Mouse (Mus musculus) lung, embryonic 16.5 days (tissue): Measurements from ENCODE around the gene Acsl5. TPM values are rescaled to one million over a fixed set of nuclear protein-coding genes. Genes with fewer than 3 reads are reported as not detected.

ENCODE experiments used
- ATAC-seq: fragments of 200-750 bp; cut with Nextera tagmentation; 2 replicates; pipeline ENCODE4 v1.8.0; 2017; ENCODE audit warnings: low read depth, mild to moderate bottlenecking, moderate library complexity
- H3K27ac ChIP-seq: fragments of 300-500 bp; sonication (generic); 2 replicates; pipeline ENCODE4 v1.5.1; 2014; ENCODE audit warnings: mild to moderate bottlenecking, control low read depth, low read length
- H3K27me3 ChIP-seq: fragments of 300-500 bp; sonication (generic); 2 replicates; pipeline ENCODE4 v1.6.1; 2014; ENCODE audit warnings: low read depth, low read length, mixed read lengths; ENCODE audit not compliant: control insufficient read depth, insufficient read depth
- H3K36me3 ChIP-seq: fragments of 300-500 bp; sonication (generic); 2 replicates; pipeline ENCODE4 v1.6.1; 2014; ENCODE audit warnings: low read length; ENCODE audit not compliant: control insufficient read depth, insufficient read depth
- H3K4me1 ChIP-seq: fragments of 300-500 bp; sonication (generic); replicated peaks from 2 replicates; pipeline ENCODE4 v1.6.1; 2014; ENCODE audit warnings: low read length, mixed read lengths; ENCODE audit not compliant: control insufficient read depth, insufficient read depth
- H3K4me2 ChIP-seq: fragments of 300-500 bp; sonication (generic); 2 replicates; pipeline ENCODE4 v1.6.1; 2014; ENCODE audit warnings: low read depth, low read length, control low read depth
- H3K4me3 ChIP-seq: fragments of 300-500 bp; sonication (generic); 2 replicates; pipeline ENCODE4 v1.5.1; 2014; ENCODE audit warnings: mild to moderate bottlenecking, low read length, control low read depth
- H3K9ac ChIP-seq: fragments of 300-500 bp; sonication (generic); 2 replicates; pipeline ENCODE4 v1.6.1; 2014; ENCODE audit warnings: low read length, control low read depth
- H3K9me3 ChIP-seq: fragments of 300-500 bp; sonication (generic); 2 replicates; pipeline ENCODE4 v1.6.1; 2016; ENCODE audit warnings: low read length; ENCODE audit not compliant: control insufficient read depth
- WGBS: fragments of 180-500 bp; shearing (Covaris S2); extraction: QIAGEN DNeasy Blood & Tissue Kit; methylation state at CpG from one replicate; pipeline ENCODE4 v1.1.7; 2014; 5-methylcytosine and 5-hydroxymethylcytosine counted together
- polyA plus RNA-seq: library from polyadenylated mRNA; unstranded; fragments of >200 nt; fragmentation: Nextera tagmentation; extraction: Ambion mirVana; gene quantifications from 2 replicates; pipeline ENCODE4 v1.2.1, GENCODE M21; 2015

Gene Acsl5
- polyA plus RNA-seq, 1 experiment from 2014 or later = 86.3 TPM

DNA sequence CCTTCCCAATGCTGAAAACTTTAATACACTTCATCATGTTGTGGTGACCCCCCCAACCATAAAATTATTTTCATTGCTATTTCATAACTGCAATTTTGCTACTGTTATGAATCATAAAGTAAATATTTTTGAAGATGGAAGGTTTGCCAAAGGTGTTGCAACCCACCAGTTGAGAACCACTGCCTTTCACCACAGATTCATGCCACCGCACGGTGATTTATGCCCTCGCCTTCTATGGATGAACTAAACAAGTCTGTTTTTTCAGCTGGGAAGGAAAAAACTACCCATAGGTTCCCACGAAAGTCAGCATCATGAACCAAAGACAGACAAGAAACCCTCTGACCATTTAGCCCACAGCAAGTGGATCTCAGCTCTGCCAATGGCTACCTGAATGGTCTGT, 34.9 kb upstream of the Acsl5 start:
- Histone ChIP-seq H3K4me3 (no peak overlapping the region), H3K4me2 (no peak overlapping the region), H3K4me1 (peaks cover 21% of the 10 kb centered on the region), H3K36me3 (no peaks in the 10 kb centered on the region), H3K27me3 (no peaks in the 10 kb centered on the region), H3K27ac (peak overlapping the region; percentile 32), H3K9me3 (no peaks in the 10 kb centered on the region), H3K9ac (no peak overlapping the region)
- WGBS = 76% methylated on average over 4 of the region's 4 CpGs
- no peak for ATAC-seq

DNA sequence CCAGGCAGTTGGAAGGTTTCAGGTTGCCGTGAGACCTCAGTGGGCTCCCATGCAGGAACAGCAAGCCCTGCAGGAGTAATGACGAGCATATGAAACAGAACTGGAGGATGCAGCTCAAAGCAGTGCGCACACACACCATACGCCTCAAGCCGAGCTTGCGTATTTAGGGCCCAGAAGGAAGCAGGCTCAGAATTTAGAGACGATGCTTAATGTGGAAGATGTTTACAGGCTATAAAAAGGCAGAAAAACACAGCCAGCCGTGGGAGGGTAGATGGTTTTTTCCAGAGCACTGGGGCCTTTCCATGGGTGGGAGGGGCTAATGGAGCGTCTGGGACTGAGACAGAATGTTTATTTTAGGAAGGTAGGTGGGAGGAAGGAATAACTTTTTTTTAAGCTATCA, 34.4 kb upstream of the Acsl5 start:
- peaks cover 20% of the 10 kb centered on the region for H3K4me1 ChIP-seq
- no peaks in the 10 kb centered on the region for H3K27me3 ChIP-seq
- no peak overlapping the region for H3K9ac ChIP-seq
- no peaks in the 10 kb centered on the region for H3K9me3 ChIP-seq
- H3K27ac ChIP-seq = peak overlapping the region; percentile 32
- H3K36me3 ChIP-seq = no peaks in the 10 kb centered on the region
- no peak for ATAC-seq
- no peak overlapping the region for H3K4me2 ChIP-seq
- 60% methylated on average over 9 of the region's 9 CpGs for WGBS
- H3K4me3 ChIP-seq = no peak overlapping the region

DNA sequence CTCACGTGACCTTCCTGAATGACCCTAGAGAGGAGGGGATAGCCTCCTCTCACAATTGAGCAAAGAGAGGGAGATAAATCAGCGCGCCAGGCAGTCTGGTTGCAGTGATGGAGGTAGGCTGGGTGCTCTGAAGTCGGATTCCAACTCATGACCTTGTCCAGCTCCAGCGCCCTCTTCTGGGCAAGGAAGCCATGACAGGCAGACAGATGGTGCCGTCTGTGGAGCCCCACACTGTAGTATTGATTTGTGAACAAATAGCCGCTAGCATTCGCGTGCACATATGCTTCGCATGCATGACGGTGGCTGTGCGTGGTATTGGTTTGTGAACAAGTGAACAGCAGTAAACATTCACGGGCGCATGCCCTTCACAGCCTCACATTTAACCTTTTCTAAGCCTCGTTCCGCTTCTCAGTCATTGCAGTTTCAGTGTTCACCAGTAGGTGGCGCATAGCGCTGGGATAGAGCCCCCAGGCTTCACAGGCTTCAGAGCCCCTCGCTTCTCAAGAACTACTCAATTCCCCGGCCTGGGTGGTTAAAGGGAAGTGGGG, 33.5 kb upstream of the Acsl5 start:
- Histone ChIP-seq H3K9me3 (no peaks in the 10 kb centered on the region), H3K27me3 (no peaks in the 10 kb centered on the region), H3K36me3 (no peaks in the 10 kb centered on the region), H3K9ac (peak overlapping the region; percentile 52), H3K4me1 (peaks cover 18% of the 10 kb centered on the region), H3K4me2 (peak overlapping the region; percentile 63), H3K4me3 (peak overlapping the region; percentile 41), H3K27ac (0 out of 2 replicates have a peak overlapping the region, but pooled peaks have one; percentile 37)
- ATAC-seq = peak; percentile 51
- WGBS = 5% methylated on average over 20 of the region's 20 CpGs

DNA sequence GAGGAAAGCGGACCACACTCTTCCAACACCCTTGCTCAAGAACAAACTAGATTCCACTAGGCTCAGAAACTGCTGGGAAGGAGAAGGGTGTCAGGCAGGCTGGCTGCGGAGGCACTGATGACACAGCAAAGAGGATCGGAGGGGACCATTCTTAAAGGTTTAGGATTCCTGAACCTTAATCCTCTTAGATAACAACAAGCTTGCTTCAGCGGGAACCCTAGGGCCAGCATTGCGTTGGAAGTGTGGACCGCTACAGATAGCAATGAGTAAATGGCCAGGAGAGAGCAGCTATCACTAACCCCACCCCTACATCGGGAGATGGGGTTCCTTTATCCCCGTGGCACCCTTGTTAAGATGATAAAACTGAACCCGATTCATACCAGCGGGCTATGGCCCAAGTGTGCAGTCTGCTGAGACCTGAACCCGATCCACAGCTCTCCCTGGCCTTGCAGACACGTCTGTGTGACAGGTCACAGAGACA, 33.0 kb upstream of the Acsl5 start:
- Histone ChIP-seq H3K27me3 (no peaks in the 10 kb centered on the region), H3K27ac (peak overlapping the region; percentile 57), H3K9ac (peak overlapping the region; percentile 52), H3K36me3 (no peaks in the 10 kb centered on the region), H3K4me1 (peaks cover 18% of the 10 kb centered on the region), H3K4me3 (peak overlapping the region; percentile 41), H3K4me2 (peak overlapping the region; percentile 63), H3K9me3 (no peaks in the 10 kb centered on the region)
- WGBS = 18% methylated on average over 12 of the region's 12 CpGs
- ATAC-seq = peak; percentile 11; the same call in 1 of the 2 replicates

DNA sequence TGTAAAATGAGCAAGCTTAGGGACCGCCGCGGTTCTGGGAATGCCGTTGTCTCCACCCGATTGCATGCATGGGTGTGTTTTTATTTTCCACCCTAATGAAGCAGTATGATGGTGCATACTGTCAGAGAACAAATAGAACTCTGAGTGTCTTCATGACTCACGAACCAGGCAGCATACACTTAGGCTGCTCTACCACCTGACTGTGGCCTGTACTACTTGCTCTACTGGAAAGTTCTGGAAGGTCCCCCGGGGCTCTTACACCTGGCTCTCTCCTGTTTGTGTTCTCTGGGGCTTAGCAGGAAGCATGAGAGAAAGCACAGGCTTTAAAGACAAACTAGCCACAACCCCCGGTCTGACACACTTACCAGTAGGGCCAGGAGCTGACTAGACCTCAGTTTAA, 32.4 kb upstream of the Acsl5 start:
- Histone ChIP-seq H3K36me3 (no peaks in the 10 kb centered on the region), H3K9me3 (no peaks in the 10 kb centered on the region), H3K27ac (peak overlapping the region; percentile 57), H3K9ac (no peak overlapping the region), H3K4me1 (peaks cover 18% of the 10 kb centered on the region), H3K27me3 (no peaks in the 10 kb centered on the region), H3K4me3 (no peak overlapping the region), H3K4me2 (no peak overlapping the region; the same call in 1 of the 2 replicates)
- 55% methylated on average over 8 of the region's 8 CpGs for WGBS
- peak; percentile 27; the same call in 1 of the 2 replicates for ATAC-seq

DNA sequence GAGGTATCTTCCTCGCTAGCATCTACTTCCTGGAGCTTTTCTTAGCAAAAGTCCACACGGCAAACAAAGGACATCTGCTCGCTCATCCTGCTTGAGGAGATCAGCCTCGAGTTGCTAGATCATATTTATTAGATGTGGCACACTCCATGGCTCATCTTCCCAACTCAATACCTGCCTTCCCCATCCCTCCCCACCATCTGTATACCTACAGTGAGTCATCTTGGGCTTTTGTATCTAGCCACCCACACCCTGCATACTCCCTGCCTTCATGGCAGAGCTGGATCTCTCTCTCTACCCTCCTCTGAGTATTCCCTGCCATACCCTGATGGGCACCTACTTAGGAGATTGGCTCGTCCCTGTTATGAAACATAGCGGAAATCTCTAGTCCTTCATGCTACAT, 30.5 kb upstream of the Acsl5 start:
- WGBS = 78% methylated on average over 6 of the region's 6 CpGs
- no peak overlapping the region for H3K4me2 ChIP-seq

DNA sequence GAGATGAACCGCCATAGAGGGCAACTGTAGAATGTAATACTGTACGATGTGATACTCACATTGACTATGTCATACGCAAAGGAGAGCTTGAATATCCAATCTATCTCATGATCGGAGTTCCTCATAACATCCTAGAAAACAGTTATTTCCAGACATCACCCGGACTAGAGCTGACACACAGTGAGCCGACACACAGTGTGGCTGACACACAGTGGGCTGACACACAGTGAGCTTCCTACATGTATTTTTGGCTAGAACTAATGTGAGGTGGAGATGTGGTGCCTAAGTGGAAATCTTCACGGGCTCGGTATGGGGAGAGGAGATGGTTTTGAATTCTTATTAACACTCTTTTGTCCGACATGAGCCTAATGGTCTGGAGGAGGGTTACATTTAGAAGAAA, 29.5 kb upstream of the Acsl5 start:
- Histone ChIP-seq H3K9me3 (no peaks in the 10 kb centered on the region), H3K4me2 (no peak overlapping the region), H3K36me3 (no peaks in the 10 kb centered on the region), H3K4me1 (peaks cover 12% of the 10 kb centered on the region), H3K27ac (no peak overlapping the region), H3K27me3 (no peaks in the 10 kb centered on the region), H3K4me3 (no peak overlapping the region), H3K9ac (no peak overlapping the region)
- 84% methylated on average over 9 of the region's 9 CpGs for WGBS
- ATAC-seq = no peak

More for the DNA sequence above, 30.5 kb upstream of the Acsl5 start:
- Histone ChIP-seq H3K9ac (no peak overlapping the region), H3K27me3 (no peaks in the 10 kb centered on the region), H3K4me3 (no peak overlapping the region), H3K36me3 (no peaks in the 10 kb centered on the region), H3K9me3 (no peaks in the 10 kb centered on the region), H3K27ac (no peak overlapping the region), H3K4me1 (peaks cover 12% of the 10 kb centered on the region)
- no peak for ATAC-seq

DNA sequence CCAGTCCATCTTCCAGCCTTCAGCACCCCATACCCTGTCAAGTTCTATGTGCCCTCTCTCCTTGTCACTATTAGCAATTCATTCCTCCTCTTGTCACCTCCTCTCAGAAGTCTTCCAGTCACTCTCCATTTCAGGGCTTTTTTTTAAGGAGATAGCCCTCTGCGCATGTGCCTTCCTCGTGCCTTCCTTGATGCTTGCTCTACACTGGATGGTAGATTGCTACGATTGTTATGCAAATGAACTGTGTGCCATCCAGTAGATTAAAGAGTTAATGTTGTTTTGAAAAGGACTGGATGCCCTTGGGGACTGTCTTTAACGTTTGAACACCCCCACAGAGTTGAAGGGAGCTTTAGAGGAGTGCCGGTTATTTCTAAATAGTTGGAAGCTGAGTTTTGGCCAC, 25.1 kb upstream of the Acsl5 start:
- Histone ChIP-seq H3K9ac (no peak overlapping the region), H3K4me3 (no peak overlapping the region), H3K27me3 (no peaks in the 10 kb centered on the region), H3K9me3 (no peaks in the 10 kb centered on the region), H3K27ac (no peak overlapping the region), H3K36me3 (no peaks in the 10 kb centered on the region), H3K4me1 (no peaks in the 10 kb centered on the region), H3K4me2 (no peak overlapping the region)
- 71% methylated on average over 5 of the region's 5 CpGs for WGBS
- ATAC-seq = no peak

DNA sequence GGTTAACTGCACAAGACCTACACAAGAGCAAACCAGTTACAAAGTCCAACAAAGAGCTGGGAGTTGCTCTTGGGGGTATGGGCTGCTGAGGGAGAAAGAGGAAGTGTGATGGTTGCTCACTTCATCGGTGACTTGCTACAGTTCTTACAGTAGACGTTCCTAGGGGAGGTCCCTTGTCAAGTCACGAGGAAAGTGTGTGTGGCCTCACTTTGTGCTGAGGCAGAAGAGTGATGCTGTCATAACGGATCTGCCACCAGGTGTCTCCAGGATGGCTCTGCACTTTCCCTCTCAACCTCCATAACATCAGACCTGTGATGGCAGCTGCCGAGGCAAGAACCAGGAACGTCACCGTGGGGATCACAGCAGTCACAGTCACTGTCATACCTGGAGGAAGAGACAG, 24.6 kb upstream of the Acsl5 start:
- 73% methylated on average over 7 of the region's 7 CpGs for WGBS
- Histone ChIP-seq H3K4me3 (no peak overlapping the region), H3K36me3 (no peaks in the 10 kb centered on the region), H3K4me2 (no peak overlapping the region), H3K9me3 (no peaks in the 10 kb centered on the region), H3K4me1 (peaks cover 3% of the 10 kb centered on the region; the same call in 1 of the 2 replicates), H3K27ac (no peak overlapping the region), H3K9ac (no peak overlapping the region), H3K27me3 (no peaks in the 10 kb centered on the region)
- ATAC-seq = no peak
